Mouse (Mus musculus): ENCODE data around the gene Ankib1.

Gene Ankib1

GRCm38 (mm10) chr5:3646539-3646938 lies 156.2 kb downstream of the Ankib1 start:
- no peak for DNase-seq (ENCODE audit: low spot score)

- no peak for DNase-seq (ENCODE audit: low spot score)
These were observed 157.4 kb downstream of the Ankib1 start for GRCm38 (mm10) chr5:3645326-3645725.

- DNase-seq (ENCODE audit: low spot score): no peak
These were observed 158.1 kb downstream of the Ankib1 start for GRCm38 (mm10) chr5:3644621-3645020.
